Comparison of ENCODE assay signal across 8 mouse cellular contexts in the genomic region with DNA sequence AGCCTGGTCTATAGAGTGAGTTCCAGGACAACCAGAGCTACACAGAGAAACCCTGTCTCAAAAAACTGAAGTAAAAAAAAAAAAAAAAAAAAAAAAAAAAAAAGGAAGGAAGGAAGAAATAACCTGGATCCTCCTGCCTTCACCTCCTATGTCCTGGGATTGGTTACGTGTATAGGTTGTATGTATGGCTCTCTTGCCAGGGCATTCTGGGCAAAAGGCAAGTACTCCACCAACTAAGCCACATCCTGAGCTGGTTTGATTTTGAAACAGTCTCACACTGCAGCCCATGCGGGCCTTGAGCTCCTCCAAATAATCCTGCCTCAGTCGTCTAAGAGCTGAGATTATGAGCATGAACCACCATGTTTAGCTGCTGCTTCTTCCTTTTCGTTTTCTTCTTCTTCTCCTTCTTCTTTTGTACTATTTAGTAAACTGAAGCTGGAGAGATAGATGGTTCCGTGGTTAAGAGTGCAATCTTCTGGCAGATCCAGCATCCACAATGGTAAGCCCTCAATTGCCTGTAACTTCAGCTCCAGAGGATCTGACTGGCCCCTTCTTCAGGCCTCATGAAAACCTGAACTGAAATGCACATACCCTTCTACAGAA. TPM values are rescaled to one million over a fixed set of nuclear protein-coding genes. Genes with fewer than 3 reads are reported as not detected.
DNase-seq lines count a peak whose midpoint lies in the region; ATAC-seq and TF ChIP-seq lines count a peak whose summit lies in the region.

No protein-coding gene starts in this region.

- WGBS in forebrain, embryonic 12.5 days, result 80% methylated on average over 5 of the region's 5 CpGs
- WGBS in liver, embryonic 15.5 days (ENCODE audit: insufficient replicate concordance), result 49% methylated on average over 5 of the region's 5 CpGs

- H3K36me3 ChIP-seq in forebrain, embryonic 12.5 days (replicated peaks), result peaks cover 22% of the 10 kb centered on the region
- peaks cover 20% of the 10 kb centered on the region for H3K36me3 ChIP-seq in liver, embryonic 15.5 days (replicated peaks)

- peak overlapping the region; percentile 74 for H3K4me2 ChIP-seq in forebrain, embryonic 12.5 days
- H3K4me2 ChIP-seq in liver, embryonic 15.5 days, result peak overlapping the region; percentile 77

- H3K27ac ChIP-seq in gastrocnemius, adult 2 months, result peak overlapping the region; percentile 97
- no peak overlapping the region for H3K27ac ChIP-seq in forebrain, embryonic 12.5 days
- H3K27ac ChIP-seq in liver, embryonic 15.5 days (replicated peaks), result peak overlapping the region; percentile 89

- peaks cover under 1% of the 10 kb centered on the region; the same call in 1 of the 2 replicates for H3K27me3 ChIP-seq in forebrain, embryonic 12.5 days
- peaks cover 13% of the 10 kb centered on the region for H3K27me3 ChIP-seq in liver, embryonic 15.5 days

- DNase-seq in gastrocnemius, adult 2 months, result no peak
- no peak for DNase-seq in gastrocnemius, adult 18-20 months (ENCODE audit: low spot score)
- peak; percentile 67 for DNase-seq in A20 (ENCODE audit: low read depth, low spot score)
- DNase-seq in cerebellum, postnatal 10 days, result no peak
- no peak for DNase-seq in spleen, postnatal 10 days (ENCODE audit: low spot score in 2 of 2)
- DNase-seq in frontal cortex, adult 2 months (ENCODE audit: extremely low spot score in 1 of 2, low spot score in 1 of 2), result no peak

- H3K4me1 ChIP-seq in forebrain, embryonic 12.5 days, result peaks cover 42% of the 10 kb centered on the region
- peaks cover 48% of the 10 kb centered on the region for H3K4me1 ChIP-seq in liver, embryonic 15.5 days (replicated peaks)

- TF ChIP-seq CTCF in gastrocnemius, adult 2 months (IDR thresholded peaks at IDR 0.05), result no peak

- H3K9ac ChIP-seq in forebrain, embryonic 12.5 days, result peak overlapping the region; percentile 97; the same call in 1 of the 2 replicates
- H3K9ac ChIP-seq in liver, embryonic 15.5 days, result peak overlapping the region; percentile 85

- H3K9me3 ChIP-seq in forebrain, embryonic 12.5 days, result no peaks in the 10 kb centered on the region
- no peaks in the 10 kb centered on the region for H3K9me3 ChIP-seq in liver, embryonic 15.5 days (replicated peaks)

- intact Hi-C loops in gastrocnemius, adult 2 months (cut with DNase I), result loop anchor here (10.0 kb wide), 1 partner anchor 51 kb away; the partner anchor contains the start of gene Thbs3

- ATAC-seq in forebrain, embryonic 12.5 days (ENCODE audit: low FRiP score), result no peak
- no peak for ATAC-seq in liver, embryonic 15.5 days (ENCODE audit: insufficient read depth)

- H3K4me3 ChIP-seq in gastrocnemius, adult 2 months, result peak overlapping the region; percentile 90
- peak overlapping the region; percentile 97; the same call in 1 of the 2 replicates for H3K4me3 ChIP-seq in forebrain, embryonic 12.5 days (replicated peaks)
- peak overlapping the region; percentile 71 for H3K4me3 ChIP-seq in liver, embryonic 15.5 days (replicated peaks)

RNA-seq across cellular contexts. Expression of gene Clk2, which starts 0.9 kb away (rescaled TPM):
- total RNA-seq in gastrocnemius, adult 2 months (2021), result 10 to 100 TPM; 16.0 to 21.4 TPM
- 10 to 100 TPM; 16.6 to 18.6 TPM for total RNA-seq in gastrocnemius, adult 18-20 months (2021)
- polyA plus RNA-seq in forebrain, embryonic 12.5 days (2016; fragmentation: Nextera tagmentation; extraction: Ambion mirVana), result 41.1 and 42.5 TPM in 2 replicates
- 8.5 and 10.1 TPM in 2 replicates for polyA plus RNA-seq in liver, embryonic 15.5 days (2015; fragmentation: Nextera tagmentation; extraction: Ambion mirVana)
- 71.1 and 76.2 TPM in 2 replicates for polyA plus RNA-seq in frontal cortex, adult 2 months (2012; rRNA removed)

RNA-seq across cellular contexts. Expression of gene Hcn3, which starts 3.7 kb away (rescaled TPM):
- total RNA-seq in gastrocnemius, adult 2 months (2021), result under 1 TPM; 0.31 to 0.43 TPM
- total RNA-seq in gastrocnemius, adult 18-20 months (2021), result under 1 TPM; 0.14 to 0.26 TPM
- 11.2 and 15.1 TPM in 2 replicates for polyA plus RNA-seq in forebrain, embryonic 12.5 days (2016; fragmentation: Nextera tagmentation; extraction: Ambion mirVana)
- 0.43 and 0.45 TPM in 2 replicates for polyA plus RNA-seq in liver, embryonic 15.5 days (2015; fragmentation: Nextera tagmentation; extraction: Ambion mirVana)
- 33.3 and 36.8 TPM in 2 replicates for polyA plus RNA-seq in frontal cortex, adult 2 months (2012; rRNA removed)

RNA-seq across cellular contexts. Expression of gene Scamp3, which starts 13.5 kb away (rescaled TPM):
- total RNA-seq in gastrocnemius, adult 2 months (2021), result 10 to 100 TPM; 37.7 to 39.0 TPM
- 10 to 100 TPM; 37.8 to 38.4 TPM for total RNA-seq in gastrocnemius, adult 18-20 months (2021)
- polyA plus RNA-seq in forebrain, embryonic 12.5 days (2016; fragmentation: Nextera tagmentation; extraction: Ambion mirVana), result 89.7 and 94.4 TPM in 2 replicates
- 53.0 and 53.7 TPM in 2 replicates for polyA plus RNA-seq in liver, embryonic 15.5 days (2015; fragmentation: Nextera tagmentation; extraction: Ambion mirVana)
- polyA plus RNA-seq in frontal cortex, adult 2 months (2012; rRNA removed), result 95.7 and 97.7 TPM in 2 replicates

RNA-seq across cellular contexts. Expression of gene Fam189b, which starts 19.2 kb away (rescaled TPM):
- total RNA-seq in gastrocnemius, adult 2 months (2021), result 10 to 100 TPM; 15.8 to 17.2 TPM
- total RNA-seq in gastrocnemius, adult 18-20 months (2021), result 10 to 100 TPM; 16.5 to 22.2 TPM
- polyA plus RNA-seq in forebrain, embryonic 12.5 days (2016; fragmentation: Nextera tagmentation; extraction: Ambion mirVana), result 25.6 and 26.3 TPM in 2 replicates
- 2.4 and 2.9 TPM in 2 replicates for polyA plus RNA-seq in liver, embryonic 15.5 days (2015; fragmentation: Nextera tagmentation; extraction: Ambion mirVana)
- polyA plus RNA-seq in frontal cortex, adult 2 months (2012; rRNA removed), result 77.0 and 78.8 TPM in 2 replicates

RNA-seq across cellular contexts. Expression of gene Pklr, which starts 27.8 kb away (rescaled TPM):
- not detected for total RNA-seq in gastrocnemius, adult 2 months (2021)
- not detected for total RNA-seq in gastrocnemius, adult 18-20 months (2021)
- polyA plus RNA-seq in forebrain, embryonic 12.5 days (2016; fragmentation: Nextera tagmentation; extraction: Ambion mirVana), result 0.09 and 0.22 TPM in 2 replicates
- 102 and 104 TPM in 2 replicates for polyA plus RNA-seq in liver, embryonic 15.5 days (2015; fragmentation: Nextera tagmentation; extraction: Ambion mirVana)
- not detected in 2 replicates for polyA plus RNA-seq in frontal cortex, adult 2 months (2012; rRNA removed)
